Mouse (Mus musculus) NIH3T3 (cell line): ENCODE measurements around the gene Clec3a.

Experiments
- DNase-seq: peaks from one replicate; pipeline ENCODE4 v3.0.0-alpha.2; 2012; ENCODE audit warnings: low read depth

The Clec3a gene

GRCm38 (mm10) chr8:114458113-114458784, 40.4 kb downstream of the Clec3a start:
- no peak for DNase-seq

- DNase-seq: peak; percentile 29
These were observed 42.7 kb downstream of the Clec3a start for GRCm38 (mm10) chr8:114460600-114460999.

GRCm38 (mm10) chr8:114462591-114462990, 44.7 kb downstream of the Clec3a start:
- DNase-seq: no peak

GRCm38 (mm10) chr8:114463305-114463704, 45.4 kb downstream of the Clec3a start:
- no peak for DNase-seq

- DNase-seq: no peak
These were observed 50.8 kb downstream of the Clec3a start for GRCm38 (mm10) chr8:114468526-114469207.

- DNase-seq: no peak
These were observed 51.3 kb downstream of the Clec3a start for GRCm38 (mm10) chr8:114469208-114469590.

GRCm38 (mm10) chr8:114473546-114473945, 55.7 kb downstream of the Clec3a start:
- no peak for DNase-seq
